Mouse (Mus musculus): Measurements from ENCODE around the gene Atf6.

Gene Atf6

DNA sequence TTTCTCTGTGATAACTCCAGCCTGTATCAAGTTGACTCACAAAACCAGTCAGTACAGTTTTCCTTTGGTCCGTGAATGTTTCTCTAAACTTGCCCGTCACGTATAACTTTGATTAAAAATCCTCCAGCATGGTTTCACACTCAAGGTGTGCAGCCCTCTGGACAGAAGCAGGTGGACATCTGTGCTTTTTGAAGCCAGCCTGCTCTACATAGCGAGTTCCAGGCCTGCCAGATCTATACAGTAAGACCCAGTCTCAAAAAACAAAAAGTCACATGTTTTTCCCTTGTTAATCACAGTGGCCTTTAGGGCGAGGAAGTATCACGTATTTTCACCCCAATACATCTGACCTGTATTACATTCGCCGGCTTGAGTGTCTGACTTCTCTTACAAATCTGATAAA lies 16.8 kb upstream of the Atf6 start:
- no peak for DNase-seq (ENCODE audit: low read depth, low spot score)

DNA sequence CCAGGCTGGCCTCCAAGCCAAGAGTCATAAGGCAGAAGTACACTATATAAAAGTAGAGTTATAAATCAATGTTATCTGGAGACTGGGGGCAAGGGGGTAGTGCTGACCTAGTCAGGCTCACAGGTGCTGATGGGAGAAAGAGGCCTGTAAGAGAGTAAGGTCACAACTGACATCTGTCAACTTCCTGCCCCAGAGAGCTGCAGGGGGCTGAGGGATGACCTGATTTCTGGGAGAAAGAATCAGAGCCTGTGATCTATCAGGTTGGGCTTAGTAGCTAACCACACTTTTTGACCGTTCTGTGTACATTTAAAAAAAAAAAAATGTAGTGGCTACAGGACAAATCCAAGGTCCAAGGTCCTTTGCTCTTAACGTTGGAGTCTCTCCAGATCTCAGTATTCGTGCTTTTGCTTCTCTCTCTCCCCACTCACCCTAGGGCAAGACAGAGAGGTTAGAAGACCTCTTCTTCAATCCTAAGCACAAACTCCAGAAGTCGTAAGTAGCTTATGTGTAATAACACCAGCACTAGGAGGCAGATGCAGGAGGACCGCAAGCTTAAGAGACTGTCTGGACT lies 15.4 kb upstream of the Atf6 start:
- DNase-seq (ENCODE audit: low read depth, low spot score), result no peak

DNA sequence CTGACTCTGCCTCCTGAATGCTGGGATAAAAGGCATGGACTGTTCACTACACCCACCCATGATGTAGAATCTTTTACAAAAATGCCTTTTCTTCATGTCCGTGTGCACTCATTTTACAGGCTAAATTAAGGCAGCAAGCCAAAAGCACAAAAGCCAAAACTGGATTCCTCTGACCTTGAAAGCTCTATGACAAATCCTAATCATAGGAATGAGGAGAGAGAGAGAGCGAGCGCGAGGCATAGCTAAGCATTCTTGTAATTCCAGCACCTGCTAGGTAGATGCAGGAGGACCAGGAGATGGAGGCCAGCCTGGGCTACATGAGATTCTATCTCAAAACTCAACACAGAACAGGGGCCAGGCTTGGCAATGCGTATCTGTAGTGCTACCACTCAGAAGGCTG lies 9.3 kb upstream of the Atf6 start:
- no peak for DNase-seq (ENCODE audit: low read depth, low spot score)

DNA sequence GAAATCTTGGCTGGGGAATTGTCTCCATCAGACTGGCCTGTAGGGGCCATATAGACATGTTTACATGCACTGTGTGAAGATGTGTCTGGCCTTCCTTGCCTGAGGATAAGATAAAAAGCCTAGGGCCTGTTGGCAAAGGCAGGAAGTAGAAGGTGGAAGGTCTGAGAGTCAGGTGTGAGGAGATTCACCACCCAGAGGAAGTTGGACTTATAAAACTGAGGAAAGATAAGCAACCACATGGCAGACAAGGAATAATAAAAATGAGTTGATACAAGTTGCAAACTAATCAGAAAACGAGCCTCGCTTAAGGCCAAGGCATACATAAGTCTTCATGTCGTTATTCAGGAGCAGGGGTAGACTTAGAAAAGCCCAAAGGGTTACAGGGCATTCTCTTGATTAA lies 8.1 kb upstream of the Atf6 start:
- no peak for DNase-seq (ENCODE audit: low read depth, low spot score)

DNA sequence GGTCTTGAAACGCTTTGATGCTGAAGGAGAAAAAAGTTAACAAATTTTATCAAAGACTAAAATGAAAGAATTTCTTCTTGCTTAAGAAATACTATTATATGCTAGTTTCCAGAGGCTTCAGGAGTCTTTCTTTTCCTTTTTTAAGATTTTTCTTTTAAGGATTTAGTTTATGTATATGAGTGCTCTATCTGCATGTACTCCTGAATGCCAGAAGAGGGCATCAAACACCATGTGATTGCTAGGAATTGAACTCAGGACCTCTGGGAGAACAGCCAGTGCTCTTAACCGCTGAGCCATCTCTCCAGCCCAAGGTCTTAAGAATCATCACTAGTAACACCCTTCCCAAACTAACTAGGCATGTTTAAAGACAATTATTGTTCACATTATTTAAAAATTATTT lies 4.4 kb upstream of the Atf6 start:
- peak; percentile 36 for DNase-seq (ENCODE audit: low read depth, low spot score)

DNA sequence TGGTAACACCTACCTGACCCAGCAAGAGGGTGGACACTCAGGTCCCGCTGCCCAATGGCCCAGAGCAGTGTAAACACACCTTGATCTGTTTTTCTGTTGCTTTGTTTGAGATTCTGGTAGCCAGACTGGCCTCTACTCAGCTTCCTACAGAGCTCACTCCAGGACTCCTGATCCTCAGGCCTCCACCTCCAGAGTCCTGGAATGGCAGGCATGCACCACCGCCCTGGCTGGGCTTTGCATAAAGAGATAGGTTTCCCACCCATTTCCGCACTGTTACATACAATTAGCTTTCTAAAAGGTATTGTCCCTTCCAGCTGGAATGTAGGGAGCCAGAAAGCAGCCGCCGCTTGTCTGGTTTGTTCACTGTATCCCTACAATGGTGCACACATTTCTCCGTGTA lies 3.8 kb upstream of the Atf6 start:
- no peak for DNase-seq (ENCODE audit: low read depth, low spot score)

DNA sequence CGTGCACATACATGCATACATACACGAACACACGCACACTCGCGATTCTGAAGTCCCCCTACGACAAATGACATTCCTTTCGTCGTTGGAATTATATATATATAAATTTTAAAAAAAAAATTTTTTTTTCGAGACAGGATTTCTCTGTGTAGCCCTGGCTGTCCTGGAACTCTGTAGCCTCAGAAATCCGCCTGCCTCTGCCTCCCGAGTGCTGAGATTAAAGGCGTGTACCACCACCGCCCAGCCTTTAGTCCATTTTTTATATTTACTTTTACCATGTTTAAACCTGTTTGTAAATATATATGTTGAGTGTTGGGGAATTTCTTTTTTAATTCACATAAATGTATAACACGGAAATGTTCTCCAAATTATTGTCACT lies 1.3 kb upstream of the Atf6 start:
- no peak for DNase-seq (ENCODE audit: low read depth, low spot score)

DNA sequence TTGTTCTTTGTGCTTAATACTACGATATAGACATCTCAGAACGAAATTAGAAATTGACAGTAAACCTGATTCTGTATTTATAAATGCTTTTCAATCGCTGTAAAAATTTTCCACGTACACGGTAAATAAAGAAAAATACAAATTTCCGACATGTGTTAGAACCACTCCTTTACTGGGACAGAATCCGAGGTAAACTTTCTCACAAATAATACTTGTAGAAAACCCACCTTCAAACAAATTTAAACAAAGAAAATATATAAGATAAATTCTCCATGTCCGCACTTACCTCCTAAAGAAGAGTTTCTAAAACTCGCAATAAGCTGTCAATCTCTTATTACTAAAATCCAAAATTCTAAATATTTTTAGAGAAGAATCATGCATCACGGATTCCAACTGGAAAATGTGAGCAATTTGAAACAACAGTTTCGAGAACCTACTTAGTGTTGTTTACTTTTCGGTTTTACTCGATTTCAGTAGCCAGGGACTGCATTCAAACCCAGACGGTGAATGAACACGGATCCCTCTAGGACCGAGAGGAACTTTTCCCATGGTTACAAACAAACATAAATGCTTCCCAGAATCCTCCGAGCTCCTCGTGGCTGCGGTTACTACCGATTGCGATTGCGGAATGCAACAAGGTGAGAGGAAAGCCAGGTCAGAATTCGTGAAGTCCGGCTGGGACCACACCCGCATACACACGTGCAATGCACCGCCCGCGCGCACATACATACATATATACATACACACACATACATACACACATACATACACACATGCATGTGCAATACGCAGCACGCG lies 735 bp upstream of the Atf6 start:
- DNase-seq (ENCODE audit: low read depth, low spot score), result peak; percentile 79

DNA sequence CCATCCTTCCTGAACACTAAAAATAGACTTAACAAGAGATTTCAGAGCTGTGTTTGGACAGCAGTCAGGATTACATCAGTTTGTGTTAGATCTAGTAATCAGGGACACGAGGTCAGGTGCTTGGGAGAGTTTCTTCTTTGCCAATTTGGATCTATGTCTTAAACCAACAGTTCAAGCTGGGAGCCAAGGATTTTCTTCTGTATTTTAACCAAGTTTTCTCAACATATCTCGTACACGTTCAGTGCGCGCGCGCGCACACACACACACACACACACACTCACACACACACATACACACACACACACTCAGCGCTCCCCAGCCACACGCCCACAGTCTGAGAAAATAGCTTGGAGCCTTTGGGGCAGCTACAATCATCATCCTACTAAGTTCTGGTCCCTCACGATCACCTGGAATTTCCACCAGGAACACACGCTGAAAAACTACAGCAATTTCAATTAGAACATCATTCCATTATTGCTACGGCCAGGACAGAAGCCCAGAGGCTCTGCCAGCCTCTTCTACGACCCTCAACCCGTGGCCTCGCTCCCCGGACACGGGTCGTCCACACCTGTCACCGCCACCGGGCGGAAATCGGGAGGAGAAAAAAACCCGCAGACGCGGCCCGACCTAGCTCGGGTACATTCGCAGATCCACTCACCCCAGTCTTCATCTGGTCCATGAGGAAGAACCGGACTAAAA lies 430 bp downstream of the Atf6 start:
- peak; percentile 73 for DNase-seq (ENCODE audit: low read depth, low spot score)

DNA sequence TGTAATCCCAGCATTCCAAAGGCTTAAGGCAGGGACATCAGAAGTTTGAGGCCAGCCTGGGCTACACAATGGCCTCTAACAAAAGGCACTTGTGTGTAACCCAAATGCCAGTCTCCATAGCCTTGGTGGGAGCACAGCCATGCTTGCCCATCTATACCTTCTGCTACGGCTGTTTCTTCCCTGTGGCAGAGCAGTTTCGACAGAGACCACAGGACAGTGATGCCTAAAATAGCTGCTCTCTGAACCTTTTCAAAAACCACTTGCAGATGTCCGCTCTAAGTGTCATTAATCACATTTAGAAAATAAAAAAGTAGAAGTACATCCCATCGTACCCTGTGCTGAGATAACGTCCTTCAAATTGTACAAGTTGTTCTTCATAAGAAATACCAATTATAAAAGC lies 2.2 kb downstream of the Atf6 start:
- DNase-seq (ENCODE audit: low read depth, low spot score), result peak; percentile 71

DNA sequence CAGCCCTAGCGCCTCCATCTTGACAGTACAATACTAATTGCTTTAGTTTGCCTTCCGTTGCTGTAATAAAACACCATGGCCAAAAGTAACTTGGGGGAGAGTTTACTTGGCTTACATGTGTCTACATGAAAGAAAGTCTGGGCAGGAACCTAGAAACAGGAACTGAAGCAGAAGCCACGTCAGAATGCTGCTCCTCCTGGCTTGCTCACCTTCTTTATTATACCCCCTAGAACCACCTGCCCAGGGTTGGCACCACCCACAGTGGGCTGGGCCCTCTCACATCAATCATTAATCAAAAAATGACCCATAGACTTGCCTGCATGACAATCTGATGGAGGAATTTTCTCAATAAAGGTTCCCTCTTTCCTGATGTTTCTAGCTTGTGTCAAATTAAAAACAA lies 2.8 kb downstream of the Atf6 start:
- DNase-seq (ENCODE audit: low read depth, low spot score), result peak; percentile 73

DNA sequence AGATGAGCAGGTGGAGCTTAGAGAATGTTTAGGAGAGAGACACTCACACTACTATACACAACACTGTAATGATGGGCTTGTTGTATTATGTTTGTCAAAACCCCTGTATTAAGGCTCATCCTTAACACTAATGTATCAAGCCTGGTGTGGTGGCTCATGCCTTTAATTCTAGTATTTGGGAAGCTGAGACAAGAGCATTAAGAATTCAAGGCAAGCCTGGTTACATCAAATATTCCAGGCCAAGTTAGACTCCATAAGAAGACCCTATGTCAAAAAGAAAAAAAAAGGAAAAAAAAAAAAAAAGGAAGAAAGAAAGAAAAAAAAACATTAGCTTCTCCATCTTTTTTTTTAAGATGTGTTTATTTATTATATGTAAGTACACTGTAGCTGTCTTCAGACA lies 3.3 kb downstream of the Atf6 start:
- DNase-seq (ENCODE audit: low read depth, low spot score), result no peak

DNA sequence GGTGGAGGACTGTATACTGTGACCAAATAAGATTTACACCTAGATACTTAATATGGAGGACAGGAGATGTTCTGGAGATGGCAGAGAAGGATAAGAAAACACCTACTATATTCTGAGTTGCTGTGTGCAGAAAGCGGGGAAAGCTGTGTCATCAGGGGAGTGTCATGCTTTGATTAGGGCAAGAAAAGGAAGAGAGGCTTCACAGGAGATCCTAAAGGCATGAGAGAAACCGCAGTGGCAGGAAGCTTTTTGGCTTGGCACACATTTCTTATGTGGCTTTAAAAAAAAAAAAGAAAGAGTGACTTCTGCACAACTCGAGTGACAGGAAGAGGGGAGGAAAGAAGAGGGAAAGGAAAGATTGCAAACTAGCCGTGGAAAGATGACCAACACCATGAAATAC lies 4.5 kb downstream of the Atf6 start:
- no peak for DNase-seq (ENCODE audit: low read depth, low spot score)

DNA sequence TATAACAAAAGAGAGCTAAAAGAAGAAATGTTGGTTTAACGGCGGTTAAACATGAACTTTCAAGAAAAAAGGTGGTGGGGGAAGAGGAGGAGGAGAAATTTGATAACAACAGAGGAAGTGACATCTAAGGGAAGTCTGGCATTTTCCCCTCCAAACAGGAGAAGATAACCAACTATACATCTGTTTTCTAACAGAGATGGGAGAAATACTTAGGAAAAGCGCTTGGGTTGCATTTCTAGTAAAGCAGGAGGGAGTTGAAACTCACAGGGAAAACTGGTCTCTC lies 5.2 kb downstream of the Atf6 start:
- no peak for DNase-seq (ENCODE audit: low read depth, low spot score)

DNA sequence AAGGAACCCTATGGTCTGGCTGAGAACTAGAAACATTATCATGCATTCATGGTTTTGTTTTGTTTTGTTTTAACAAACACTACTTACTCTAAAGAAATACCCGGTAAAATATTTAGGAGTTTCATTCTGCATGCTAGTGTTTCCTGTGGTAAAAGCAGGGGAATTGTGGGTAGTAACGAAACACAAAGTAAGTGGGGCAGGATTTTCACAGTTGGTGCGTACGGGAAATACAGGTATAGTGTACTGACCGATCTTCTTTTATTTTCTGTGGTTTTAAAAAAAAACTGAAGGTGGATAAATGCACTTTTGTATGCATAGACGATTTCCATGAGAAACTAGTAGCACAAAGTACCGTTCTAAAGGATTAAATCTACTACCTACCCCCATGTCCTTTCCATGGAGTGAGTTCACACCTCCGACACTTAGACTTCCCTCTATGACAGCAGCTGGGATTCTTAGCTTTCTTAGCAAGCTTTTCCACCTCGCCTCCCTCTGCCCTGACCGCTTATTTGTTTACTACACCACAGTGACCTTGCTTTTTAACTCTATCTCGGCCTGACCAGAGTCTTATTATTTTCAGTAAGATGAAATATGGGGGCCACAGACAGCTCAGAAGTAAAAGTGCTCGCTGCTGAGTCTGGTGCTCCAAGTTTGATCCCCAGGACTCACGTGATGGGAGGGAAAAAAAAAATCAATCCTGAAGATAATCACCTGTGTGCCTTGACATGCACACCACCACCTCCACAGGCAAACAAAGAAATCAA lies 5.7 kb downstream of the Atf6 start:
- peak; percentile 63 for DNase-seq (ENCODE audit: low read depth, low spot score)

DNA sequence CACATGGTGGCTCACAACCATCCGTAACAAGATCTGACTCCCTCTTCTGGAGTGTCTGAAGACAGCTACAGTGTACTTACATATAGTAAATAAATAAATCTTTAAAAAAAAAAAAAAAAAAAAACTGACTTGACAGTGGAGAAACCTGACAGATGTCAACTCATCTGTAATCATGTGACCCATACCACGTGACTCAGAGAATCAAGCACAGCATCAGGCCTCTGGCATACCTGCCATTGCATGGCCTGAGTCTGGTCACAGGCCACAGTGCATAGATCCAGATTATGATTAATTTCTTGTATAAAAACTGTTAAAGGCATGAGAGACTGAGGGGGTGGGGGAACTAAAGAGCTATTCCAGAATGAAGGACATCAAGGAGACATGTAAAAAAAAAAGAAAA lies 8.7 kb downstream of the Atf6 start:
- DNase-seq (ENCODE audit: low read depth, low spot score), result peak; percentile 35

DNA sequence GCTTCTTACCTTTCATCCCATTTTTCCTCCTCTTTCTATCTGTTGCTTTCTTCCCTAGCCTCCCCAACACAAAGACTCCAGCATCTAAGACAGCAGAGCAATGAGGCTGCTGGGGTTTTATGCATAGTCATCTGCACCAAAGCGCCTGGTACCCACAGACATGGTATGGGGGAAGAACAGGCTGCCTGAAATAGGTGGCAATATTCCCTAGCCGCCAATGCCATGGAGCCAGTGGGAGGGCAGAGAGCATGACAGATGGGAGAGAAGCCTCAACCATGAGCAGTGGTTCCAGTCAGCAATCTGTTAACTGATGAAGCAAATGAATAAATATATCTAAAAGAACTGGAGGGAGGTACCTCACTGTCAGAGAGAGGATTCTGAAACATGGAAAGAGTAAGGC lies 10.2 kb downstream of the Atf6 start:
- DNase-seq (ENCODE audit: low read depth, low spot score), result no peak

DNA sequence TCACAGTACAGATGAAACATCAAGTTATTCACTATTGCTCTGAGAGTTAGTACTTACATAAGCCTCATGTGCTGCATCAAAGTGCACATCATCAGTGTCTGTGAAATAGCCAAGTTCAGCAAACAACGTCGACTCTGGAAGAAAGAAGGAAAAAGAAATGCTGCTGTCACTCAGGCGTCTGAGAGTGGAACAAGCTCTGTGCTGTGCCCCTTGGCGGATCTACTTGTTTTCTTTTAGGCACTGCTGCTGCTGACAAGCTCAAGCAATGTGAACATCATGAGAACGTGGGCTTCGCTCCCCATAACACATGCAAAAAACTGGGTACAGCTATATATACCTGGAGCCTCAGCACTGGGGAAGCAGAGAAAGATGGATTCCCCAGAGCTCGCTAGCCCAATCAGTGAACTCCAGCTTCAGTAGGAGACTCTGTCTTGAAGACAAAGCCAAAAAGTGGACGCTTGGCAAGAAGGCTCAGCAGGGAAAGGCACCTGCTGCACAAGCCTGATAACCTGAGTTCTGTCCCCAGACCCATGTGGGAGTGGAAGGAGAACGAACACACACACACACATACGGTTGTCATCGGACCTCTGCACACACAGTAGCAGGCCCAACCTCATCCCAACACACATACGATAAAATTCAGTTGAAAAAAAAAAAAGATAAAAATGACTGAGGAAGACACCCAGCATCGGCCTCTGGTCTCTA lies 12.4 kb downstream of the Atf6 start:
- DNase-seq (ENCODE audit: low read depth, low spot score), result peak; percentile 26

DNA sequence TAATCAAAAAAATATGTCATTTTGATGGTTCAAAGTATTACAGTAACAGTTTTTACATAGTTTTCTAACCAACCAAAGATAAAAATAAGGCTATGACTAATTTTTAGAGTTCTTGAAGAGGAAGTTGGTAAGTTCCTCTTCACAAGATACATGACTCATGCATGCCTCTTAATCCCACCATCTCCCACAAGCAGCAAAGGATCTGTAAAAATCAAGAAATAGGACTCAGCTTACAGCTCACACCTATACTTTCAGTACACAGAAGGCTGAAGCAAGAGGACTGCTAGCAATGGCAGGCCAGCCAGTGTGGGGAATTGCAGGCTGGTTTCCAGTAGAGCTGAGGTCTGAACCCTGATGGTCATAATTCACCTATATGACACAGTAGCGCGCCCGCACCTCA lies 14.0 kb downstream of the Atf6 start:
- DNase-seq (ENCODE audit: low read depth, low spot score), result peak; percentile 86

DNA sequence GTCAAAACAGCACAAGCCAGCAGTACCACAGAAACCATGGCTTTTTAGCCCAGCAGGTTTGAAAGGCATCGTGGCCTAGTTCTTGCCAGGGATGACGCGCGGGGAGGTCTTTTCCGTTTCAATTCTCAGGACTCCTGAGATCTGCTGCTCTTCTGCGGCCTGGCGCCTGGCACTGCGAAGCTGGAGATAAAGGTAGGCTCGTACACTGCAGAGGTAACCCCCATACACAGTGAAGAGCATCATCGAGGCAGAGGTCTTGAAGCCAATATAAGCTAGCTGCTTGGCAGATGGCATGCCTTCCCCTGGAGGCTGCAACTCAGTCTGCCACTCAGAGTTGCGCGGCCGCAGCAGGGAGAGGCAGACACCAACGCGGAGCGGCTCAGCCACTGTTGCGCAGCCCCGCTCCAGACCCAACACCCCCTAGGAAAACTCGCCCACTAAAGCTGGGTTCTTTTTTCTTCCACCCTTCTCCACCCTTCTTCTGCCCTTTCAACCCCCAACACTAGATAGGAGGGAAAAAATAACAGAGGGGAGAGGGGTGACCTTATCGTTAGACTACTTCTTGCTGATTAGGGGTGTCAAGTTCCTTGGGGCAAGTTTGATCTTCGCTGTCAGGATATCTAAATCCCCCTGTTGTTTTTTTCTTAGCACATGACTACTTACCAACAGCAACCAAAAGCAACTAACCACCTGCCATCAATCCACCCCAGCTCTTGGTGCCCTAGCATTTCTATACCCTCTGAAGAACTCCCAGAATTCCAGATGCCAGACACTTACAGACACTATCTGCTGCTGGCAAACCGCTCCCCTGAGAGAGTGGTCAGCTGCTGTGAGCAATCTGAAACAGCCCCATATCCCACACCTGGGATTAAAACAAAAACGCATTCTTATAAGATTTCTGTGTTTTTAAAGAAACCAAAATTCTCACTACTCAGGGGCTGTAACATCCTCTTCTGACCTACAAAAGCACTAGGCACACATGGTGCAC lies 16.6 kb downstream of the Atf6 start:
- no peak for DNase-seq (ENCODE audit: low read depth, low spot score)

DNA sequence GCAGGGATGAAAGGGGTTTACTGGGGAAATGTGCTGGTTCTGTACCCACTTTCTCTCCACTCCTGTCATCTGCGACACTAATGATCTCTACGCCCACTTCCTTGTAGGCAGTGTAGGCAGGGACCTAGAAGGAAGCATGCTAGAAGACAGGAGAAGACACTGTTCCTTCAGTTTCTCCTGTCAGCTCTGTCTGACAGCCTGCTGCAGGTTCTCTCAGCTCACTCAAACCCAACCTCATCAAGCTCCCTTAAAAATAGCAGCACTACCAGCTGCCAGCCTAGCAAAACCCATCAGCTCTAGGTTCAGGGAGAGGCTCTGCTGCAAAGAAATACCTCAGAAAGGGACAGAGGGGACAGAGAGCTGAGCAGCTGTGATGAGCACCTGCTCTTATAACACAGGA lies 17.6 kb downstream of the Atf6 start:
- DNase-seq (ENCODE audit: low read depth, low spot score), result no peak
